Mouse (Mus musculus): ENCODE data around the gene Rxra.

Rxra gene

DNA sequence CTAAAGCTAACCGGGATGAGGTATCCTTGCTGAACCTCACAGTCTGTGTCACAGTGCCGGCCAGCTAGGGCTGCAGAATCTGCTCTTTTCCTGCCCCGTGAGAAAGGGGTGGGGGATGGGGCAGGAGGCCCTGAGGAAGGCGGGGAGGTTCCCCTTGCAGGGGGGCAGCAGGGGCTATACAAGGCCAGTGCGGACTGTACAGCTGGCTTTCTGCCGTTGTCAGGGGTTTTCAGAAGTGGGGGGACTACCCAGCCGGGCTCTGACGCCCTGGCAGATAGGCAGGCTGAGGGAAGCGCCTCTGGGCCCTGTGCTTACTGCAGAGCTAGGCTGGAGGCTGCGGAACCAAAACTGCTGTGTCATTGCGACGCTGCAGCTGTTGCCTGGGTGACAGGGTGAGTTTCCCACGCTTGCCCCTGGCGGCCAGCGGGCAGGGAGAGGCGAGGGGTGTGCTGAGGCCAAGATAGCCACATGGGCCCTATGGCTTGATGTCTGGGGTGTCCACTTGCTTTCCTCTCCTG, 63.9 kb downstream of the Rxra start:
- DNase-seq (ENCODE audit: low spot score) = peak; percentile 91

GRCm38 (mm10) chr2:27743177-27743576, 66.9 kb downstream of the Rxra start:
- DNase-seq (ENCODE audit: low spot score) = no peak

DNA sequence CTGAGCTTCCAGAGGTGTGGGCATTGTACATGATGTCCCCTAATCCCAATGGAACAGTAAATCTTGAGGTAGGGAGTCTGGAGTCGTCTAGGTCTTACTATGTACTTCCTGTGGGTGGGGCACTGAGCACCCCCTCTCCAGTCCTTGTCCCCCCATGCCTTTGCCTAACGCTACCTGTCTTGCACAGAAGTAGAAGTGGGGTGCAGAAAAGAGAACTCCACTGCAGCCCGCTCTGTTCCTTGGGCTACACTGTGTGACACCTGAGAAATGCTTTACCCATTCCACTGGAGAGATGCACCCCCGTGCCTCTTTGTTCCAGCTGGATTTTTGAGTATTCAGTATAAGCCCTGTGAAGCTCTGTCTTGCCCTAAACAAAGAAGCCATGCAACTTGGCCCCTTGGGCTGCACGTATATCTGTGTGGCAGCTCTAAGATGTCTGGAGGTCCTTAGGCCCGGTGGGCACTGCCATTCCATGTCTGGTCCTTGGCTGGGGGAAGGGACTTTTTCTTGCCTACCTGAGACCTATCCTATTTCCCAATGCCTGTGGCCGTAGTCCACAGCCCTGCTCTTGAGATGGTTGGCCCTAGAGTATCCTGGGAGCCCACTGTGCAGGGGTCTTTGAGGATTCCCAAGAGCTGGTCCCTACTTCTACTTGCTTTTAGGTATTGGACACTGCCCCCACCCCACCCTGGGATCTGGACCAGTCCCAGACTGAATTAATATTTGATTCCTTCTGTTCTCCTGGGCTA, 67.8 kb downstream of the Rxra start:
- no peak for DNase-seq (ENCODE audit: low spot score)

DNA sequence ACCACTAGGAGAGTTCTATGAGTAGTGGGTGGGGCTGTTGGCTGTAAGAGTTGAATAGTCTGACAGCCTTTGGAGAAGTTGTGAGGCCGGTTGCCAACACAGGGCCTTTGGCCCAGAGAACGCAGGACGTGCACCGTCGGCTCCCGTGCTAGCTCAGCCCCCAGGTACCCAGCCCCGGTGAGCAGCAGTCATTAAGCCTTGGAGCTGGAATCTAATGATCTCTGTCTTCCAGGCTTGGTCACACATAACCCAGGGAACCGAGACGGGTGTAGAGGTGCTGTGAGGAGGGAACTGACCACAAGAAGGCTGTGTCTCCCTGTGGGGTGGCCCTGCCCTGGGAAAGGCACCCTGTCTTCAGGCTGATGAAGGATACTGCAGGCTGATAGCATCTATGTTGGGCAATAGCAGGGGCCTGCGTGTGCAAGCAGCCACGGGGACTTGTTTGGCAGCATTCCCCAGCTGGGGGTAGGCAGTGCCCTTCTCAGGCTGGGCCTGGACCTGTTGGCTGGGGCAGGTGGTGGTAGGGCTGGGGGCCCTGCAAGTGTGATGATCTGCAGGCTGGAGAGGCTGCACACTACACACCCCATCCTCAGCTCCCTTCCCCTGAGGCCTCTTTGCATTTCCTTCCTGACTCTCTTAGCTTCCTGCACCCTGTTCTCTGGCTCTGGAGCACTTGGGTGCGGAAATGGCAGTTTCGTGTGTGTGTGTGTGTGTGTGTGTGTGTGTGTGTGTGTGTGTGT, 68.5 kb downstream of the Rxra start:
- DNase-seq (ENCODE audit: low spot score) = peak; percentile 39

DNA sequence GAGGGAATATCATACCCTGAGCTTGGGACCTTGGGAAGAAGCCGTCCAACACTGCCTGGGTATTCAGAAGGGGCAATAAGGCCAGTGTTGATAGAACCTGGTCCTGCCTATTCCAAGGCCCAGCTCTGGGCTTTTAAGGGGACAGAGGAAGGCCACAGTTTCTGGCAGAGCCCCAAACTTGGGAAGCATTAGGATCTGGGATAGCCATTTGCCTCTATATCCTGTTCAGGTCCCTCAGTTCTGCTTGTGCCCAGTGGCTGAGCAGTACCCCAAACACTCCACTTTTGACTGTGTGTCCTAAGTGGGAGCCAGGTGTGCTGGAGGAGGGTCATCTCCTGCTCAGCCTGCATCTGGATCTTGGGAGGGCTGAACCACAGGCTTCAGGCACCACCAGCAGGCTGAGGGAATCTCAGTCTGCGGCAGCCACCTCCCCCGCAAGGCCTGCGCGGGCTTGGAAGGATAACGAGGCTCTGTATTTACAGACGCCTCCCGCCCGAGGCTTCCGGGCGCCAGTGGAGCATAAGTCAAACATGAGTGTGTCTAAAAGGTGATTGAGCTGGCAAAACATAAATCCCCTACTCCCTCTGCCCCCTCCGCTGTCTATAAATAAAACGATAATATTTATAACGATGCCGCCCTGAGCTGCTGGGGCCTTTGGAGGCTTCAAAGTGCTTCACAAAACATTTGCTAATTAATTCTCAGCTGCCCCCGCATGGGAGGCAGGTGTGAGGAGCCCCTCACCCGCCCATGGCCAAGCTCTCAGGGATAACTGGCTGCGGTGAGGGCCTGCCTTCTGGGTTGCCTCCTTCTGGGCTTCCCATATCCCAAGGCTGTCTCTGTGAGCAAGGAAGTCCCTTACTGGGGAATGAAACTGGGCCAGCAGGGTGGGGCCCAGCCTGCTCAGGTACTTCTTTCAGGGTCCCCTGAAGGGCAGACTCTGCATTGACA, 69.7 kb downstream of the Rxra start:
- peak; percentile 22 for DNase-seq (ENCODE audit: low spot score)

- no peak for DNase-seq (ENCODE audit: low spot score)
These were observed 70.6 kb downstream of the Rxra start for GRCm38 (mm10) chr2:27746854-27747253.

DNA sequence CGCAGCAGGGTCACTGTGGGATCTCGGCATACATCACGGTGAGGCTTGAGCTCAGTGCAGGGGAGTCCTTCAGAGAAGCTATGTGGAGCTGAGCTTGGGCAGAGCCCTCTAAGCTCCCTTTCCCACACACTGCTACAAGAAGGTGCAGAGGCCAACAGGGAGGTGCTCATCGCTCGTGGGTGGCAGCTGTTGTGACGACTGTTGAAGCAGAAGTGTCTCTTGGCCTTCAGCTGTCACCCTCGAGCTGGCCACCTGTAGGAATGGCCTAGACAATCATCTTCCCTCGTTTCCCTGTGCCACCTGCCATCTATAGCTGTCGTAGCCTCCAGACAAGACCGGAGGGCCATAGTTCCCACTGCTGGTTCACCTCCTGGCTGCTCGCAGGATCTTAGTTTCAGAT, 72.7 kb downstream of the Rxra start:
- no peak for DNase-seq (ENCODE audit: low spot score)

- no peak for DNase-seq (ENCODE audit: low spot score)
These were observed 74.3 kb downstream of the Rxra start for GRCm38 (mm10) chr2:27750399-27751134.

- peak; percentile 27 for DNase-seq (ENCODE audit: low spot score)
These were observed 74.9 kb downstream of the Rxra start for GRCm38 (mm10) chr2:27751135-27751519.

GRCm38 (mm10) chr2:27751803-27752202, 75.6 kb downstream of the Rxra start:
- DNase-seq (ENCODE audit: low spot score) = no peak

- no peak for DNase-seq (ENCODE audit: low spot score)
These were observed 77.9 kb downstream of the Rxra start for GRCm38 (mm10) chr2:27754094-27754493.

DNA sequence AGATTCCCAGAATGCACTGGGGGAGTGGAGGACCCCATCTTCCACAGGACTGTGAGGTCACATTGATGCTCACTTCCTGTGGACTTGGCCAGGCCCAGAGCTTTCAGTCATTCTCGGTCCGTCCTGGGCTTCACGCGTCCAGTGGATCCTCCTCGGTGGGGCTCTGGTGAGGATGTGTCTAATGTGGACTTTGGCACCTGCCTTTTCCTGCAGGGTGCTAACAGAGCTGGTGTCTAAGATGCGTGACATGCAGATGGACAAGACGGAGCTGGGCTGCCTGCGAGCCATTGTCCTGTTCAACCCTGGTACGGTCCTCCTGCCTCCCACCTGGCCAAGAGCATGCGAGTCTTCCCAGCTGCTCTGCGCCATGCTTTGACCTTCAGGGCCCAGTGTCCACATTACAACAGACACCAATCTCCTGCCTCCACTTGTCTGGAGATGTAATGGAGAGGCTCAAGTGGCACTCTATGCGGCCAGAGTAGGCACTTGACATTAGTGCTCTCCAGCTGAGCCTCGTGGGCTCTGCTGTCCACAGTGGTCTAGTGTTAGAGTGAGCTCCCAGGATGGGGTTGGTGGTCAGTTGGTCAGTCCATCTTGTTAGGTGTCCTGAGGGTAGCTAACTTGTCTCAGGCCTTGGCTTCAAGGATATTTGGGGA, 79.9 kb downstream of the Rxra start:
- DNase-seq (ENCODE audit: low spot score) = no peak

DNA sequence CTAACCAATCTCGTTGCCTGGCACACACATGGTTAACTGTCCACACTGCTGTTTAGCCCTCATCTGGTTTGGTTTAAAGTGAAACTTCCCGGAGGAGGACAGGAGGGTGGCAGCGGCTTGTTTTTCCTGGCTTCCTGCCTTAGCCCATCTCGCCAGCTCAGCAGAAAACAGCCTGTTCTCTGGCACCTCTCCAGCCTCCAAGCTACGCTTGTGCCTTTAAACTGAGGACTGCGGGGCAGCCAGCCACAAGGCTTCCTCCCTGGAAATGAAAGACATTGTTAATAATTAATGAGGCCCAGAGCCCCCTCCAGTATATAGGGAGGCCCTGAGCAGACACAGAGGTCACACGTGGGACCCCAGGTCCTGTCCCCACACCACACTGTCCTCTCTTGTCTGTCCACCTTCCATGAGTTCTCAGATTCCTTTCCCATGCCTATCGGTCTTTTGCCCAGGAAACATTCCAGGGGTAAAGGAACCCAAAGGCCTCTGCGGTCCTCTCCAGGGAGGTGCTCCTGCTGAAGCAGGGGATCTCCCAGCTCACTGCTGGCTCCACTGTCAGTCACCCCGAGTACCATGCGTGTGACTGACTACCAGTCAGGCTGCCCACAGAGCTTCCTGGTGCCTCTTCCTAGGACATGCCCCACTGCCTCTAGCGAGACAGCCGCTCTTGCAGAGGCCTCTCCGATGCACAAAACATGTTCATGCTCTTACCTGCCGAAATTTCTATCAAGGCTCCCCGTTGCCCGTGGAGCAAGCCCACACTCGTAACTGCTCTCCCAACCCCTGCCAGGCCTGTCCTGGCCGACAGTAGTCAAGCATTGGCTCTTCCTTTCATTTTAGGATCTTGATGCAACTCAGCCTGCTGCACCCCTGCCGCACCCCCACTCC, 82.4 kb downstream of the Rxra start:
- peak; percentile 88 for DNase-seq (ENCODE audit: low spot score)

DNA sequence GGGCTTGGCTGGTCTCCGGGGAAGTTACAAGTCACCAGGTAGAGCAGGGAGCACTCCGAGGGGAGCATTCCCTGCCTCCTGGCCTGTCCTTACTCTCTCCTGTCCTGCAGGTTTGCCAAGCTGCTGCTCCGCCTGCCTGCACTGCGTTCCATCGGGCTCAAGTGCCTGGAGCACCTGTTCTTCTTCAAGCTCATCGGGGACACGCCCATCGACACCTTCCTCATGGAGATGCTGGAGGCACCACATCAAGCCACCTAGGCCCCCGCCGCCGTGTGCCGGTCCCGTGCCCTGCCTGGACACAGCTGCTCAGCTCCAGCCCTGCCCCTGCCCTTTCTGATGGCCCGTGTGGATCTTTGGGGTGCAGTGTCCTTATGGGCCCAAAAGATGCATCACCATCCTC, 83.2 kb downstream of the Rxra start:
- no peak for DNase-seq (ENCODE audit: low spot score)

DNA sequence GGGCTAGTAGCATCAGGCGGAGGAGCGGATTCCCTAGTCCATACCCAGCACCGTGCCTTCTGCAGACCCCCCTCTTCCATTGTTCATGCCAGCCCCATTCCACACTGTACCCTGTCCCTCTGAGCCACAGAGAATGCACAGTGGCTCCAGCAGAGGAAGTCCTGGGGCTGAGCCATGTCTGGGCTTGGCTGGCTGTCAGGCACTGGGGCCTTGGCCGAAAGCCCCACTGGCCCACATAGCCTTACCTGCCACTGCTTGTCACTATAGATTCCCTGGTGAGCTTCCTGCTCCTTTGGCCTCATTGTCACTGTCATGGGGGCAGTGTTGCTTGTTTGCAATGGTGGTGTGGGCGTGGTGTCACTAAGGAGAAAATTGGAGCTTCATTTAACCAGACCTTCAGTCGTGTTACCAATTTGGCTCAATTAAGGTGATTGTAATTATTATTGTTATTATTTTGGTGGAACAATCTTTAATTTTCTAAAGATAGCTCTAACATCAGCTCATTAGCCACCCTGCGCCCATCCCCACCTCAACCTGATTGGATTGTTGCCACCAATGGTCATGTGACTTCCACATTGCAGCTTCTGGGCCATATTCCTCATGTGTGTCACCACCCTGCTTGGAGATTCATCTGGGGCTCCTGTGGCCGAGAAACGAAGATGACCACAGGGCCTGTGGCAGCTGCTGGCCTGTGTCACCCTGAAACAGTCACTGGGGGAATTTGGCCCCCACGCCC, 85.2 kb downstream of the Rxra start:
- DNase-seq (ENCODE audit: low spot score) = no peak

DNA sequence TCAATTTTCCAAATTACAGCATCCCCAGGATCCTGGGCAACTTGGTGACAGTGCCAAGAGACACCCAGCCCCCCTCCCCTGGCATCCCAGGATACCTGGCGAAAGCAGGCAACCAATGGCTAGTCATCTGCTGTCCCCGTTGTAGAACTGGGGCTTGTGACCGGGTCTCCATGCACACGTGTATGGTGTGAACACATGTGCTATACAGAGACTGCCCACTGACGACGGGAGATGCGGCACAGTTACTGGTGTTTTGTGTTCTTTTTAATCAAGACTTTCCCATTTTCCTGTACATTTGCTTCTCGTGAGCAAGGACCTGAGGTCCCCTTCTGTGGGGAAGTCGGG, 85.7 kb downstream of the Rxra start:
- DNase-seq (ENCODE audit: low spot score) = no peak

DNA sequence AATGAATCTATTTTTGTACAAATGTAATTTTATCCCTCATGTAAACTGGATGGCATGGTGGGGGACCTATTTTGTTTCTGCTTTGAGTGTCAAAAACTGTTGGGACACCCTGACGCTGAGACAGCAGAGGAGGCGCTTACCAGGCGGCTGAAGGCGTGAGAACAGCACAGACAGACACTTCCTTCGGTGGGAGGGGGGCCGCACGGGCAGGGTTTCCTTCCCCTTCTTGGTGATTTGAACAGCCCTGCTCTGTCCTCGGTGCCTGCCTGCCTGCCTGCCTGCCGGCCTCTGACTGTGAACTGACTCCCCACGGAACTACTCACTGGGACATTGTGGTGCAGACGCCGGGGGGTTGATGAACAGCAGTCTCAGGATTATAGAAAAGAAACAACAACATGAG, 86.3 kb downstream of the Rxra start:
- DNase-seq (ENCODE audit: low spot score) = no peak

DNA sequence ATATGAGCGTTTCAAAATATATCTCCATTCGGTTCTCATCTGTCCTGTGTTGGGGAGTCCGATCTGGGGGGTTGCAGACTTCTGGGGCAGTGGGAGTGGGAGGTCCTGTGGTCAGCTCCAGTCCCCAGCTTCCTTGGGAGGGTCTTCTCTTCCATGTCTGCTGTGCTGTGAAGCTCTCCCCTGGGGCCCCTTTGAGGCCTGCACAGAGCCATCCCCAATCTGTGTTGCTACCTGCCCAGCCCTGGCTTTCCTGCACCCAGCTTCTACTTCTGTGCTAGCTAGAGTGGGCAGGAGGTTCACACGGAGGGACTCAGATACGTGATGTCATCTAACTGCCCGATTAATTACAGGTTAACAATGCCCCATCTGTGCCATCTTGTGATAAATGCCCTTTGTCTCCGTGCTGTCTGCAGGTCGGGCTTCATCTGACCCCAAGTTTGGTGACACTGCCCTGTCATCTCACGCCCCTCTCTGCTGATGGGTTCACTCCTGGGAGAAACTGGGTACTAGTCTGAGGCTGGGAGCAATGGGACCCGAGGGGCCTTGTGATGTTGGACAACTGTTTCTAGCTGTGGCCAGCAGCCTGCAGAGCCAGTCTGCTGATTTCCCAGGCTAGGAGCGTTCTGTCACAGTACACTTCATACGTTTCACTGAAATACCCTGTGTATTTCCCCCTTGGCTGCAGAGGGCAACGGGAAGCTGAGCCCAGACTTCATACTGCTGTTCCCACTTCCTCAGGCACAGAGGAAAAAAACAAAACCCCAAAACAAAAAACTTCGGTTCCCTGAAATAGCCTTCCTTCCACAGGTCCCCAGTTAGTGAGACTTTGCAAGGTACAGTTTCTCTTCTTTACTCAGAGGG, 86.9 kb downstream of the Rxra start:
- no peak for DNase-seq (ENCODE audit: low spot score)
